Mouse (Mus musculus) thymus, adult 2 months (tissue): ENCODE data around the gene Omd. TPM values are rescaled to one million over a fixed set of nuclear protein-coding genes. Genes with fewer than 3 reads are reported as not detected.

ENCODE experiments used
- DNase-seq: peaks from one replicate; pipeline ENCODE4 v3.0.0; 2021
- H3K27ac ChIP-seq: fragments of 200-500 bp; 2 replicates; pipeline ENCODE4 v1.5.1; 2012; ENCODE audit warnings: low read length, control low read depth; ENCODE audit not compliant: control insufficient read depth, insufficient read depth
- H3K27me3 ChIP-seq: fragments of 200-500 bp; 2 replicates; pipeline ENCODE4 v1.6.1; 2012; ENCODE audit warnings: mild to moderate bottlenecking, low read length, moderate library complexity, mixed read lengths; ENCODE audit not compliant: control insufficient read depth, insufficient read depth
- H3K36me3 ChIP-seq: fragments of 200-500 bp; 2 replicates; pipeline ENCODE4 v1.6.1; 2012; ENCODE audit warnings: mild to moderate bottlenecking, low read length, moderate library complexity; ENCODE audit not compliant: control insufficient read depth, insufficient read depth
- H3K4me1 ChIP-seq: fragments of 200-500 bp; replicated peaks from 2 replicates; pipeline ENCODE4 v1.6.1; 2012; ENCODE audit warnings: low read length; ENCODE audit not compliant: control insufficient read depth, insufficient read depth
- H3K4me3 ChIP-seq: fragments of 200-500 bp; 2 replicates; pipeline ENCODE4 v1.5.1; 2012; ENCODE audit warnings: mild to moderate bottlenecking, low read length, control low read depth, moderate library complexity; ENCODE audit not compliant: control insufficient read depth, insufficient read depth
- CTCF ChIP-seq: fragments of 200-500 bp; IDR thresholded peaks from 2 replicates; pipeline ENCODE4 v1.5.1; 2012; ENCODE audit warnings: mild to moderate bottlenecking, control low read depth, low read length, moderate library complexity, borderline replicate concordance; ENCODE audit not compliant: control insufficient read depth, poor library complexity, insufficient read depth; ENCODE audit errors: extremely low read depth
- POLR2A ChIP-seq: fragments of 200-500 bp; IDR thresholded peaks from 2 replicates; pipeline ENCODE4 v1.6.1; 2012; ENCODE audit warnings: mild to moderate bottlenecking, low read length, control low read depth, moderate library complexity; ENCODE audit not compliant: control insufficient read depth, poor library complexity, insufficient read depth; ENCODE audit errors: extremely low read depth
- whole genome bisulfite sequencing: fragments of 180-500 bp; shearing (Covaris S2); methylation state at CpG from one replicate; pipeline ENCODE4 v1.1.7; 2018; 5-methylcytosine and 5-hydroxymethylcytosine counted together
- polyA plus RNA-seq: library from polyadenylated mRNA; depleted of rRNA; stranded (reverse); fragments of >200 nt; gene quantifications from 2 replicates; pipeline ENCODE4 v1.2.3, GENCODE M21; 2012

The Omd gene
- polyA plus RNA-seq, 1 experiment = not detected

DNA sequence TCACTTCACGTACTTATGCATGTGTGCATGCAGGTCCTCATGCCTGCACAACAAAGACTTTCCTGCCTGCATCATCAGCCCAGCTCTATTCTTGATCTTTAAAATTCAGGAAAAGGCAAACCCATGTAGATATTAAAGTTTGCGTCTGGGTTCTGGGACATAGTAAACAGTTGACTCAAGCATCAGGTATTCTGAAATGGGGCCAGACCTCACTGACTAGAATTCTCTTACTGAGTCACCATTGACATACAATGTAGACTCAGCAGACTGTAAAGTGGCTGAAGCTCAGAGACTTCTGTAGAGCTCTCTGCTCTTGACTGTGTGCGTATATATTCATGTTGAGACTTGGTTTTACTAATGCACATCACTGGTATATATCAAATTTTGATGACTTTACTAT is 32.6 kb upstream of the Omd start:
- WGBS = 99% methylated on average over 3 of the region's 3 CpGs
- no peak for DNase-seq

GRCm38 (mm10) chr13:49554519-49554918 is 27.7 kb upstream of the Omd start:
- no peak for TF ChIP-seq POLR2A
- TF ChIP-seq CTCF = no peak
- Histone ChIP-seq H3K4me1 (no peaks in the 10 kb centered on the region), H3K4me3 (no peak overlapping the region), H3K27me3 (no peaks in the 10 kb centered on the region), H3K36me3 (no peaks in the 10 kb centered on the region), H3K27ac (no peak overlapping the region)
- WGBS = 96% methylated on average over 5 of the region's 5 CpGs
- no peak for DNase-seq

More for the DNA sequence above, 32.6 kb upstream of the Omd start:
- Histone ChIP-seq H3K27ac (no peak overlapping the region), H3K27me3 (no peaks in the 10 kb centered on the region), H3K4me3 (no peak overlapping the region), H3K36me3 (no peaks in the 10 kb centered on the region), H3K4me1 (no peaks in the 10 kb centered on the region)
- TF ChIP-seq POLR2A (no peak), CTCF (no peak)

DNA sequence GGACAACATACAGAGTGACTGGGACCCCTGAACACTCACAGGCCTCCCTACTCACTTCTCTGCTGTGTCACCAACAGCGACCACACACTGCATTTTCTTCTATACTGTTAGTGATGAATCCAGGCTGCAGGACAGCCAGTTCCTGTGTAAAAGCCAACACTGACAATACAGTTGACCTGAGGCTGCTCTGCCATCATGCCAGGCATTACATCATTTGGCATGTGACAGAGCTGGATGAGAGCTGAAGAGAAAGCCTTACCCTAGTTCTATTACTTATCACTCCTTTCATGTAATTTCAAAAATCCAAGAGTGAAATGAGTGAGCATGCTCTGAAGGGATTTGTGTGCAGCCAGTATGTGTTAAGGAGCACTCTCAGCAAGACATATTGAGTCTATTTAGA is 26.1 kb upstream of the Omd start:
- DNase-seq = no peak
- H3K36me3 ChIP-seq = no peaks in the 10 kb centered on the region
- no peak overlapping the region for H3K4me3 ChIP-seq
- TF ChIP-seq POLR2A (no peak), CTCF (no peak)
- WGBS = 94% methylated on average over 1 of the region's 1 CpGs
- no peak overlapping the region for H3K27ac ChIP-seq
- H3K27me3 ChIP-seq = no peaks in the 10 kb centered on the region
- H3K4me1 ChIP-seq = no peaks in the 10 kb centered on the region

DNA sequence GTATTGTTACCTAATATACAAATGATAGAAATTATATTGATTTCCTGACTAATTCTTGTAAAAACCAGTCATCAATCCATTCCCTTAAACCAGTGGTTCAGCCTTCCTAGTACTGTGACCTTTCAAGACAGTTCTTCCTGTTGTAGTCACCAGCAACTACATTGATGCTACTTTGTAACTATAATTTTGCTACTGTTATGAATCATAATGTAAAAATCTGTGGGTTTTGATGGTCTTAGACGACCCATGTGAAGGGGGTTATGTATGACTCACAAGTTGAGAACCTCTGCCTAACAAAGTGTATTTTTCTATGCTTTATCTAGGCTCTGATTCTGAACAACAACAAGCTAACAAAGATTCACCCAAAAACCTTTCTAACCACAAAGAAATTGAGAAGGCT is 25.3 kb upstream of the Omd start:
- no peaks in the 10 kb centered on the region for H3K4me1 ChIP-seq
- H3K4me3 ChIP-seq = no peak overlapping the region
- no peaks in the 10 kb centered on the region for H3K36me3 ChIP-seq
- TF ChIP-seq CTCF (no peak), POLR2A (no peak)
- WGBS = 88% methylated on average over 1 of the region's 1 CpGs
- H3K27ac ChIP-seq = no peak overlapping the region
- DNase-seq = no peak
- H3K27me3 ChIP-seq = no peaks in the 10 kb centered on the region

DNA sequence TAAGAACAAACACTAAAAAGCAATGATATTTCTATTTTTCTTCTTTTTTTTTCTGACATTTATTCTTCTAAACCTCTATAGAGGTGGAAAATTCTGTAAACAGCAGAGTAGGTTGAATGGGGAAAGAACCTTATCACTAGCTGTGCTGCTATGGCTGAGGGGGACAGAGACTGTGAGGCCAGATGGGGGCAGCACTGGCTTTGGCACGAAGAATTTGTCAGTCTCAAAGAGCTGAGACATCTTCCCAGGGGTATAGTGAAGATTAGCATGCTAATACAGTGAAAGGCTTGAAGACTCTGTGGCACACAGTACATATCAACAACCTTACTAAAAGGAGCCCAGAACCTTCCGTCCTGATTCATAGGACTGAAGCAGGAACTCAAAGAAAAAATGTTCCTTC is 23.1 kb upstream of the Omd start:
- Histone ChIP-seq H3K36me3 (no peaks in the 10 kb centered on the region), H3K27ac (no peak overlapping the region), H3K4me3 (no peak overlapping the region), H3K4me1 (no peaks in the 10 kb centered on the region), H3K27me3 (no peaks in the 10 kb centered on the region)
- DNase-seq = no peak
- TF ChIP-seq CTCF (no peak), POLR2A (no peak)
- 66% methylated on average over 2 of the region's 2 CpGs for WGBS

DNA sequence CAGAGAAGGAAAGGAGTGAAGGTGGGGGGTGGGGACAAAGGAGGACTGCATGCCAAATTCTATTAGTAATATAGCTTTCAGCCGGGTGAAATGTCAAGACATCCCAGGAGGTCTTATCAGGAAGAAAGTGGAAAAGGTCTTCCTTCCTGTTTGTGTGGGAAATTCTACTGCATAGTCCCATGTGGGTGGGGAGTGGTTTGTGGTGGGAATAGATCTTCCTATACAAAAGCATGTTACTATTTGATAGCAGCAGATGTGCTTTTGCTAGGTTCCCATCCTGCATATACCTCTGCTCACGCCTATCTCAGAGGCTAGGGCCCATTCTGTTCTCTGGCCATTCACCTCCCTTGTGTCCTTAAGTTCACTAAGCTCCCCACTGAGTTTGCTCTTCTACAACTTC is 21.4 kb upstream of the Omd start:
- no peaks in the 10 kb centered on the region for H3K4me1 ChIP-seq
- no peak overlapping the region for H3K4me3 ChIP-seq
- no peak for TF ChIP-seq POLR2A
- TF ChIP-seq CTCF = no peak
- no peak for DNase-seq
- 13% methylated on average over 2 of the region's 2 CpGs for WGBS
- no peaks in the 10 kb centered on the region for H3K27me3 ChIP-seq
- H3K27ac ChIP-seq = no peak overlapping the region
- no peaks in the 10 kb centered on the region for H3K36me3 ChIP-seq

DNA sequence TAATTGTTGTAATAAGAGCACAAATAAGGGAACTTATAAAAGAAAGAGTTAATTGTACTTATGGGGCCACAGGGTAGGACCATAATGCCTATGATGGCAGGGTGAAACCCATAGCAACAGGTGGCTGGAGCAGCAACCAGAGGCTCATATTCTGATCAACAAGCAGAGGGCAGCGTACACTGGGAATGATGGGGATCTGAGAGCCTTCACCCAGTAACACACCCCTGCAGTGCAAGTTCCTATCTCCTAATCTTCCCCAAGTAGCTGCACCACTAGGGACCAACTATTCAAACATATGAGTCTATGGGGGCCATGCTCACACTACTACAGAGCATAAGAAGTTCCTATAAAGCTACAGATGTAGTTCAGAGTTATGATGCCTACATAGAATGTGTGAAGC is 17.9 kb upstream of the Omd start:
- no peaks in the 10 kb centered on the region for H3K27me3 ChIP-seq
- H3K27ac ChIP-seq = no peak overlapping the region
- 92% methylated on average over 1 of the region's 1 CpGs for WGBS
- H3K4me3 ChIP-seq = no peak overlapping the region
- no peaks in the 10 kb centered on the region for H3K36me3 ChIP-seq
- no peaks in the 10 kb centered on the region for H3K4me1 ChIP-seq
- TF ChIP-seq CTCF (no peak), POLR2A (no peak)
- no peak for DNase-seq
